Mouse (Mus musculus): Measurements from ENCODE around the gene Yif1b. TPM values are rescaled to one million over a fixed set of nuclear protein-coding genes. Genes with fewer than 3 reads are reported as not detected.

Yif1b gene
- polyA plus RNA-seq, 1 experiment from 2014 or later: 91.8 TPM

DNA sequence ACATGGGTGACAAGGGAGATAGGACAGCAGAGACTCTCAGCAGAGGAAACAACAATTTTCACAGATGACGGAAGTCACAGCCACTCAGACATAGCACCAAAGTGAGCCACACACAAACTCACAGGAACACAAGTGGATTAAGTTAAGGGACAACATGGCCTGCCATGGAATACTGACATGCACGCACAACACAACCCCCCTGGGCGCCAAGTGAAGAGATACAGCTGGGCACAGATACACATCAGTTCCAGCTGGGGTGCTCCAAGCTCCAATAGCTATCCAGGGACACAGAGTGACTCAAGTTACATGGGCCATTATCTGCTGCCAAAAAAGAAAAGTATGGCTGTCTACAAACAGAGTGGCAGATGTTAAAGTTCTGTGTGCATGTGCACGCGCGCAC is 51.7 kb downstream of the Yif1b start:
- ATAC-seq (ENCODE audit: low FRiP score): no peak
- Histone ChIP-seq H3K4me3 (ENCODE audit: low read depth, low read length) (peak overlapping the region; percentile 51), H3K9ac (ENCODE audit: low read depth, low read length) (peak overlapping the region; percentile 52; the same call in 1 of the 2 replicates), H3K4me1 (replicated peaks; ENCODE audit: control insufficient read depth, insufficient read depth, low read length) (peaks cover 19% of the 10 kb centered on the region), H3K27ac (ENCODE audit: low read depth, low read length) (peak overlapping the region; percentile 58), H3K4me2 (replicated peaks; ENCODE audit: low read depth, low read length) (peak overlapping the region; percentile 83), H3K9me3 (ENCODE audit: control insufficient read depth, low read length) (no peaks in the 10 kb centered on the region), H3K27me3 (ENCODE audit: control insufficient read depth, insufficient read depth, low read length) (no peaks in the 10 kb centered on the region), H3K36me3 (ENCODE audit: control insufficient read depth, insufficient read depth, low read length) (no peaks in the 10 kb centered on the region)
- WGBS: 86% methylated on average over 6 of the region's 6 CpGs
- no peak for DNase-seq (ENCODE audit: low spot score)

DNA sequence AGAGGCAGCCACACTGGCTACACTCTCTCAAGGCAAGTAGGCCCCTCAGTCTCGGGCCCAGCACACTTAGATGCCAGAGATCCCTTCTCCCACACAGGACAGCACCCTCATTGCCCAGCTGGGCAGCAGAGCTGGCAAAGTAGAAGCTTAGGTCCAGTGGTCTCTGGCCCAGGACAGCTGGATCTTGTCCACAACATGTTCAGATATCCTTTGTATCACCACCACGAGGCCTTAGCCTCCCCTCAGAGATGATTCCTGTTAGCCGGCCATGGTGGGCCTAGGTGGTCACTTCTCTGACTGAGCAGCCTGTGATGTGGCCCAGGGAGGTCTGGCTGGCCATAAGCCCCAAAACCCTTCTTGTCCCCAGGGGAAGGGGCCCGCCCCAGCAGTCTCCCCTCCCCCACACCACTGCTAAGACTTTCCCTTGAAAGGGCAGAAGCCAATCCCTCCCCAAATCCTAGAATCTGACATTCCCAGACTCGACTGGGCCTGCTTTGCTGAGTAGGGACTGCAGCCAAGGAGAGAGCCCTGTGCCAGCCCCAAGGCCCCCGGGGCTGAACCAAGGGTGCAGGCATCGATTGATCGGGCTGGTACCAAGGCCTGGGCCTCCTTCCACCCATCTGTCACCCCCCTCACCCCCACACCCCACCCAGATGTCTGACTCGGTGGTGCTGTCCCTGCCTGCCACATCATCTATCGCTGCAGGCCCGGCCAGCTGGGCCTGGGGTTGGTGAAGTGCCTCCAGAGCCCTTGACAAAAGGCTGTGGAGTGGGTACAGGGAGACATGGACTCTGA is 52.8 kb downstream of the Yif1b start:
- Histone ChIP-seq H3K36me3 (ENCODE audit: control insufficient read depth, insufficient read depth, low read length) (no peaks in the 10 kb centered on the region), H3K9me3 (ENCODE audit: control insufficient read depth, low read length) (no peaks in the 10 kb centered on the region), H3K4me2 (replicated peaks; ENCODE audit: low read depth, low read length) (0 out of 2 replicates have a peak overlapping the region, but pooled peaks have one; percentile 6), H3K4me1 (replicated peaks; ENCODE audit: control insufficient read depth, insufficient read depth, low read length) (peaks cover 19% of the 10 kb centered on the region), H3K27me3 (ENCODE audit: control insufficient read depth, insufficient read depth, low read length) (no peaks in the 10 kb centered on the region), H3K9ac (ENCODE audit: low read depth, low read length) (peak overlapping the region; percentile 0; the same call in 1 of the 2 replicates), H3K4me3 (ENCODE audit: low read depth, low read length) (no peak overlapping the region), H3K27ac (ENCODE audit: low read depth, low read length) (peak overlapping the region; percentile 85)
- ATAC-seq (ENCODE audit: low FRiP score) (no peak), DNase-seq (ENCODE audit: low spot score) (peak; percentile 34)
- 40% methylated on average over 11 of the region's 11 CpGs for WGBS

DNA sequence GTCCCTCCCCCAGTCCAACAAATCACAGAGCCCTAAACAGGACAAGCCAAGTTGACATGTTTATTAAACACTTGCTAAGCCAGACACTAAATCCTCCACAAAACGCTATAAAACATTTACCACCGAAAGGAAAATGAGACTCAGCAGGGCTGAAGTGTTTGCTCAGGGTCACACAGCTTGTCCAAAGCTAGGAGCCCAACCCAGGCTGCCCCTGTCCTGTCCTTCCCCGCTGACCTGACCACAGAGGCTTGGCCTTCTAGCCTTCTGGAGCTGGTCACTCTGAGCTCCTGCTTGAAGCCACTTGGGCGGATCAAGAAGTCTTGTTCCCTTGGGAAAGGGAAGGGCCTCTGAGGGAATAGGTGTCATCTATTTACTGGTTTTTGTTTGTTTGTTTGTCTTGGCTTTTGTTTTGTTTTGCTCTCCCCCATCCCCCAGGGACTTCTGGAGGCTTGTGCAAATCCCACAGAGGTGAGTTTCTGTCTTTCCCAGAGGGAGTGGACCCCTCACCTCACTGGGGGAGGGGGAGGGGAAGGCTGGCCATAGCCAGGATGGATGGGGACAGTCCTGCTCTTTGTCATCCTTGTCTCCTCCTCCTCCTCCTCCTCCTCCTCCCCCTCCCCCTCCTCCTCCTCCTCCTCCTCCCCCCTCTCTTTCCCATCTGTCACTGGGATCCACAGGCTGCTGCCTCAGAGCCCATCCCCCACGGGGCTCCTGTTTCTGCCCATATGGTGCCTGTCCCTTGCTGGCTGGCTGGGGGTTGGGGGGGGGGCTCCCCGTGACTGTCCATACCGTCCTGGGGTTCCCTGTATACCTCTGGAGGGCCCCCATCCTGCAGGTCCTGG is 53.7 kb downstream of the Yif1b start:
- peak overlapping the region; percentile 23; the same call in 1 of the 2 replicates for H3K4me2 ChIP-seq (replicated peaks; ENCODE audit: low read depth, low read length)
- H3K4me1 ChIP-seq (replicated peaks; ENCODE audit: control insufficient read depth, insufficient read depth, low read length): peaks cover 19% of the 10 kb centered on the region

DNA sequence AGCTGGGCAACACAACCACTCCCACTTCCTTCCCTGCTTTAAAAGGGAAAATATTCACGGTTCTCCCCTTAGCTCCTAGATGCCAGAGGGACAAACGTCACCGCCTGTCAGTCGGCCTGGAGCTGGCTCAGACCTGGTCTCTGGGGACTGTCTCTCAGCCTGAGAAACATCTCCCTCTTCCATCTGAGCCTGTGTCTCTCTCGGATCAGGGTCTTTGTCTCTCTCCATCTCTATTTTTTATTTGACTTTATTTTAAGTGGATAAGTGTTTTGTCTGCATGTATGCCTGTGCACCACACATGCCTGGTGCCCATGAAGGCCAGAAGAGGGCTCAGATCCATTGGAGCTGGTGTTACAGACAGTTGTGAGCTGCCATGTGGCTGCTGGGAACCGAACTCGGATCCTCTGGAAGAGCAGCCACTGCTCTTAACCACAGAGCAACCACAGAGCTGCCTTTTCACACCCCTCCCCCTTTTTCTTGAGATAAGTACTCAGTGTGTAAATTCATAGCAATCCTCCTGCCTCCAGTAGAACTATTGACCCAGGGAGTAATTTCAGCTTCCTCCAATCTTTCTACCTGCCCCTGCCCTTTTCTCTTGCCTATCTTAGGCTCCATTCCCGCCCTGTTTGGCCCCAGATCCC is 54.4 kb downstream of the Yif1b start:
- H3K9ac ChIP-seq (ENCODE audit: low read depth, low read length): peak overlapping the region; percentile 3; the same call in 1 of the 2 replicates
- peak overlapping the region; percentile 85 for H3K27ac ChIP-seq (ENCODE audit: low read depth, low read length)
- H3K4me3 ChIP-seq (ENCODE audit: low read depth, low read length): no peak overlapping the region
- WGBS: 20% methylated on average over 8 of the region's 8 CpGs
- ATAC-seq (ENCODE audit: low FRiP score): peak; percentile 15
- DNase-seq (ENCODE audit: low spot score): peak; percentile 35
- no peaks in the 10 kb centered on the region for H3K27me3 ChIP-seq (ENCODE audit: control insufficient read depth, insufficient read depth, low read length)
- no peaks in the 10 kb centered on the region for H3K36me3 ChIP-seq (ENCODE audit: control insufficient read depth, insufficient read depth, low read length)
- H3K4me1 ChIP-seq (replicated peaks; ENCODE audit: control insufficient read depth, insufficient read depth, low read length): peaks cover 19% of the 10 kb centered on the region
- peak overlapping the region; percentile 23 for H3K4me2 ChIP-seq (replicated peaks; ENCODE audit: low read depth, low read length)
- H3K9me3 ChIP-seq (ENCODE audit: control insufficient read depth, low read length): no peaks in the 10 kb centered on the region

More for the DNA sequence above, 53.7 kb downstream of the Yif1b start:
- H3K36me3 ChIP-seq (ENCODE audit: control insufficient read depth, insufficient read depth, low read length): no peaks in the 10 kb centered on the region
- H3K9me3 ChIP-seq (ENCODE audit: control insufficient read depth, low read length): no peaks in the 10 kb centered on the region
- peak; percentile 72 for ATAC-seq (ENCODE audit: low FRiP score)
- peak overlapping the region; percentile 3; the same call in 1 of the 2 replicates for H3K9ac ChIP-seq (ENCODE audit: low read depth, low read length)
- no peaks in the 10 kb centered on the region for H3K27me3 ChIP-seq (ENCODE audit: control insufficient read depth, insufficient read depth, low read length)
- no peak overlapping the region for H3K4me3 ChIP-seq (ENCODE audit: low read depth, low read length)
- WGBS: 27% methylated on average over 6 of the region's 7 CpGs
- H3K27ac ChIP-seq (ENCODE audit: low read depth, low read length): peak overlapping the region; percentile 85
- DNase-seq (ENCODE audit: low spot score): peak; percentile 72

DNA sequence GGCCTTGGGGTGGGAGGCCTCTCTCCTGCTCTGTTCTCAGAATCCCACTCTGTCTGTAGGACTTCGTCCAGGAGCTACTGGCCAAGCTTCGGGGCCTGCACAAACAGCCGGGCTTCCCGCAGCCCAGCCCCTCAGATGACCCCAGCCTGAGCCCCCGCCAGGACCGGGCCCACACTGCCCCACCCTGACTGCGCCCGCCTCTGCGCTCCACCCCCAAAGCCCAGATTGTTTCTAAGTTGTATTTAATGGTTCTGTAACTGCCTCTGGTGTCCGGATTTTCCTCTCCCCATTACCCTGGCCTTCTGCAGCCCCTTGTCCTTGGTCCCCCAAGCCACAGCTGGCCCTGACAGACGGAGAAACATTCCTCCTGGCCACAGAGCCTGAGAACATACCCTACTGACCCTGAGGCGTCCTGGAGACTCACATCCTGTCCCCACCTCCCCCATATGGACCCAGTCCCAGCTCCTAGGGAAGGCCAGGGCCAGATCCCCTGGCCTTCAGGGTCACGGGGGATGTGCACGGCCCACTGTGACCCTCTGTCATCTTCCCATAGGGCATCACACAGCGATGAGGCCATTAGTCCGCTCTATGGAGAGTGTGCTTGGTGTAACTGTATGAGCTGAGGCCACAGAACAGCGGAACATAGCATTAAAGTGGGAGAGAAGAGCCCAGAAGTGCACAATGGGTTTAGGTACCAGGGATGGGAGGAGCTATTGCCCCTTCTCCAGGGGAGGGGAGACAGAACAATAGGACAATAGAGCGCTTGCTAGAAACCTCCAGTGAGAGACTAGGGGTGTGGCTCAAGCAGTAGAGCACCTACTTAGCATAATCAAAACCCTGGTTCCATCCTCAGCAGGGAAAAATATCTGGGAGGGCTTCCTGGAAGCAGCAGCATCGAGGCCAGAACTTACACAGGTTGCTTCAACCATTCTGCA is 55.3 kb downstream of the Yif1b start:
- no peaks in the 10 kb centered on the region for H3K36me3 ChIP-seq (ENCODE audit: control insufficient read depth, insufficient read depth, low read length)
- H3K4me3 ChIP-seq (ENCODE audit: low read depth, low read length): no peak overlapping the region
- H3K4me1 ChIP-seq (replicated peaks; ENCODE audit: control insufficient read depth, insufficient read depth, low read length): peaks cover 19% of the 10 kb centered on the region
- peak overlapping the region; percentile 85 for H3K27ac ChIP-seq (ENCODE audit: low read depth, low read length)
- peak overlapping the region; percentile 29 for H3K9ac ChIP-seq (ENCODE audit: low read depth, low read length)
- DNase-seq (ENCODE audit: low spot score) (peak; percentile 51), ATAC-seq (ENCODE audit: low FRiP score) (peak; percentile 52)
- 15% methylated on average over 19 of the region's 19 CpGs for WGBS
- H3K4me2 ChIP-seq (replicated peaks; ENCODE audit: low read depth, low read length): no peak overlapping the region
- no peaks in the 10 kb centered on the region for H3K9me3 ChIP-seq (ENCODE audit: control insufficient read depth, low read length)
- H3K27me3 ChIP-seq (ENCODE audit: control insufficient read depth, insufficient read depth, low read length): no peaks in the 10 kb centered on the region

DNA sequence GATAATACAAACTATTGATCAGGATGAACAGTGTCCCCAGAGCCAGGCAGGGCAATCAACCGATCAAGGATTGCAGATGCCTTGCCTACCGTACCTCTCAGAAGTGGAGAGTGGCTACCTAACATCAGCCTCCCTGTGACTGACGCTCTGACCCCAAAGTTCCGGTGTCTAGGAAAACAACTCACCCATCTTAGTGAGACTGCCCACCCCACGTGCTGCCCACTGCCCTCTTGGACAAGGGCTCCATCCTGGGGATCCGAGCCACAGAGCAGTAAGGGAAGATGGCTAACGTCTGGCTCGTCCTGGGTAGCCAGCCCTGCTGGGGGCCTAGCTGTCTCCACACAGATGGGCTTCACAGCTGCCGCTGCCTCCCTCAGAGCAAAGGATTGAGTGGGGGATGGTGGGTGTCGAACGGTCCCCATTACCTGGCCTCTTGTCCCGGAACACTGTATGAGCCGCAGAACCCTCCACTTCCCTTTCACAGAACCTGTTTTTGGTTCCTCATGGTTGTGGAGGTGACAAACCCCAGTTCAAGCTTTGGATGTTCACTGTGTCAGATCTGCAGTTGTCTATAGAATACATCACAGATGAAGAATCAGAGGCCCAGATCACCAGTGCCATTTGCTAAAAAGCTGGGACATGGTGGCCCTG is 56.1 kb downstream of the Yif1b start:
- 52% methylated on average over 13 of the region's 13 CpGs for WGBS

DNA sequence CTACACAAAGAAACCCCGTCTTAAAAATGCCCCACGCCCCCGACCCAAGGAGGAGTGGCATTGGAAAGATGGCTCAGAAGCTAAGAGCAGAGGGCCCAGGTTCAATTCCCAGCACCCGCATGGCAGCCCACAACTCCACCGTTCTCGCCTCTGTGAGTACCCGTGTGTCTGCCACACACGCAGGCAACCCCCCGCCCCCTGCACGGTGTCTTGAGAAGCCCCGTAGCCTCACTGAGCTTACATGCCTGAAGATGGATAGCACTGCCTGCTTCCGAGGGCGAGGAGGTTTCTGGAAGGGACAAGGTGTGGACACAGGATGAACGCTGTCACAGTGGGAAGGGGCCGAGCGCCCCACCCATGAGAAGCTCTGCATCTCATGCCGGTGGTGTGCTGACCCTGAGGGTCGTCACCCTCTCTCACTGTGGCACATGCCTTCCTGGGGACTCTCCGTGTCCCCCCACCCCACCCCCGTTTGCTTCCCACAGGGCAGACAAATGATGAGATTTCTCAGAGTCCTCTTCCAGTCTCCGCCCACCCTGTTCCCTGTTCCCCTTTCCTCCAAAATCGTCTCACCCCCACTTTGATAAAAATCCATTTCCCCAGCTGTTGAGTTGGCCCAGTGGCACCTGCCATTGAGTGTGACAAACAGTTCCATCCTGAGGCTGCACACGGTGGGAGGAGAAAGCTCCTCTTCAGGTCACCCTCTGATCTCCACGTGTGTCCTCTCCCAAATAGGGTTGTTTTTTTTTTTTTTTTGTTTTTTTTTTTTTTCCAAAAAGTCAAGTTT is 57.9 kb downstream of the Yif1b start:
- H3K4me2 ChIP-seq (replicated peaks; ENCODE audit: low read depth, low read length): no peak overlapping the region
- WGBS: 85% methylated on average over 24 of the region's 24 CpGs
- no peak for DNase-seq (ENCODE audit: low spot score)

More for the DNA sequence above, 56.1 kb downstream of the Yif1b start:
- peaks cover 19% of the 10 kb centered on the region for H3K4me1 ChIP-seq (replicated peaks; ENCODE audit: control insufficient read depth, insufficient read depth, low read length)
- peak overlapping the region; percentile 85 for H3K27ac ChIP-seq (ENCODE audit: low read depth, low read length)
- no peaks in the 10 kb centered on the region for H3K36me3 ChIP-seq (ENCODE audit: control insufficient read depth, insufficient read depth, low read length)
- H3K4me3 ChIP-seq (ENCODE audit: low read depth, low read length): no peak overlapping the region
- no peaks in the 10 kb centered on the region for H3K27me3 ChIP-seq (ENCODE audit: control insufficient read depth, insufficient read depth, low read length)
- ATAC-seq (ENCODE audit: low FRiP score): no peak
- DNase-seq (ENCODE audit: low spot score): no peak
- no peaks in the 10 kb centered on the region for H3K9me3 ChIP-seq (ENCODE audit: control insufficient read depth, low read length)
- H3K4me2 ChIP-seq (replicated peaks; ENCODE audit: low read depth, low read length): no peak overlapping the region
- H3K9ac ChIP-seq (ENCODE audit: low read depth, low read length): peak overlapping the region; percentile 12; the same call in 1 of the 2 replicates

More for the DNA sequence above, 57.9 kb downstream of the Yif1b start:
- Histone ChIP-seq H3K4me1 (replicated peaks; ENCODE audit: control insufficient read depth, insufficient read depth, low read length) (peaks cover 19% of the 10 kb centered on the region), H3K36me3 (ENCODE audit: control insufficient read depth, insufficient read depth, low read length) (no peaks in the 10 kb centered on the region), H3K27me3 (ENCODE audit: control insufficient read depth, insufficient read depth, low read length) (no peaks in the 10 kb centered on the region), H3K27ac (ENCODE audit: low read depth, low read length) (no peak overlapping the region), H3K4me3 (ENCODE audit: low read depth, low read length) (no peak overlapping the region), H3K9ac (ENCODE audit: low read depth, low read length) (no peak overlapping the region), H3K9me3 (ENCODE audit: control insufficient read depth, low read length) (no peaks in the 10 kb centered on the region)
- no peak for ATAC-seq (ENCODE audit: low FRiP score)

All from hindbrain, embryonic 11.5 days (tissue).